Mouse (Mus musculus) mesoderm, embryonic 11.5 days (tissue): ENCODE data around the gene Rplp0.
"Not testable (repeated sequence)": the region's sequence is repeated elsewhere in the genome, so short reads cannot be mapped to it uniquely, and the experiment has no call there.

Experiments used
- DNase-seq: peaks from one replicate; pipeline ENCODE4 v3.0.0-alpha.2; 2012; ENCODE audit warnings: low read depth, low spot score

Gene Rplp0

GRCm38 (mm10) chr5:115559237-115560101, at the start of gene Rplp0:
Rplp0 (plus strand) TSS chr5:115559467.
- DNase-seq, result peak; percentile 99

DNA sequence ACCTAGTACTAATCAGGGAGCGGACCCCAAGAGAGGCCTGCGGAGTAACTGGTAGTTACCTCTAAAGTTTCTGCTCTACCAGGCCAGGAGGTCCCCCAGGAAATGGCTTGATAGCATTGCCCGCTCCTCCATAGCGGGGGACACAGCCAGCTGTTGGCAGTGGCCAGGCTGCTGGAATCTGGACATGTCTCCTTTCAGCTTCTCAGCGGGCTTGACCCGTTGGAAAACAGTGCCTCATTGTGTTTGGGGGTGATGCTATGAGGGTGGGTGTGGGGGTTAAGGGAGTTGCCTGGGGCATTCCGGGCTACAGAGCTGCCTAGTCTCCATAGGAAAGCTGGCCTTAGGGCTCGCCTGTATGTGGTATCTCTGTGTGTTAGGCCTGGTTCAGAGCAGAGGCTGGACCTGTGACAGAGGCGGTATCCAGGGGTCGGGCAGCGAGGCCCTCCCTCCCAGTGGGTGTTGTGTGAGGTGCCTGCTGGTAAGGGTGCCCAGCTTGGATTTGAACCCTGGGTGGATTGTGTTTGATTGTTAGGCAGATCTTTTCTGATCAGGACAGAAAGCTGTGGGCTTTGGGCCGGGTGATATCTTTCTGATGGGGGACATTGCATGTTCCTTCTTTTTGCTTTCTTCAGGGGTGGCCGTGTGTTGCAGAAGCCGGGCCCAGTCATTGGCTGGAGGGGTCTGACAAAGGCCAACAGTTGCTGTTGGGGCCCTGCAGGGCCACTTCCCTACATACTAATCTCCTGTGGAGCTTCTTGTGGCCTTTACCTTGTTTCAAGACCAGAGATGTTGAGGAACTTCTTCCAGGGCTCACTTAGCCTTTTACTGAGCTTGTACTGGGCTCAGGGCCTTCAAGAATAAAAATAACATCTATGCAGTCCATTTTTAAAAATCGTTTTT, 49.2 kb upstream of the Rplp0 start:
- DNase-seq, result no peak

DNA sequence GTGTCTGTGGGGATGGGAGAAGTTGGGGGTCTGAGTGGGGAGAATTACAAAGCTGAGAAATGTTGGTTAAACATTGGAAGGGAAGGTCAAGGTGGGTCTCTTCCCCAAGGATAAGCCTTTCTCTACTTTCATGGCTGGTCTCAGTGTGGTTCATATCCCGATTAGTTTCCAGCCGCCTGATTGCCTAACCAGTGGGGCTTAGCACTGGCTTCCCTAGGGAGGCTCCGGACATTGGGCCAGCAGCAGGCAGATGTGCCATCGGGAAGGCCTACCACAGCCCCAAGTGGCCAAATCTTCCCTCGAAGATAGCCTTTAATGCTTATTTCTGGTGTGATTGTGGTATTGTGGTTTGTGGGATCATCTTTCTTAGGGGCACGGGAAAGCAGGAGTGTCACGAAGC, 46.9 kb upstream of the Rplp0 start:
- no peak for DNase-seq

DNA sequence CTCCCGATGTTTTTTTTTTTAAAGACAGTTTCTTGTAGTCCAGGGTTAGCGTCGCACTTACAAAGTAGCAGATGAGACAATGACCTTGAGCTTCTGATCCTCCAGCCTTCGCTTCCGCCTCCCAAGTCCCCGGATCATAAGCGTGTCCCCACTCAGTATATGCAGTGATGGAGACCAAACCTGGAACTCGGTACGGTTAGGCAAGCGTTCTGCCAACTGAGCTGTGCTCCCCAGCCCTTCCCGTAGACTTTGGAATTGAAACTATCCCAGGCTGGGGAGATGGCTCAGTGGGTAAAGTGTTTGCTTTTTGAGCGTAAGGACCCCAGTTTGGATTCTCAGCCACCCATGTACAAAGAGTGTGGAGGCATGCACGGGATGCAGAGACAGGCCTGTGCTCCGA, 46.0 kb upstream of the Rplp0 start:
- DNase-seq, result no peak

DNA sequence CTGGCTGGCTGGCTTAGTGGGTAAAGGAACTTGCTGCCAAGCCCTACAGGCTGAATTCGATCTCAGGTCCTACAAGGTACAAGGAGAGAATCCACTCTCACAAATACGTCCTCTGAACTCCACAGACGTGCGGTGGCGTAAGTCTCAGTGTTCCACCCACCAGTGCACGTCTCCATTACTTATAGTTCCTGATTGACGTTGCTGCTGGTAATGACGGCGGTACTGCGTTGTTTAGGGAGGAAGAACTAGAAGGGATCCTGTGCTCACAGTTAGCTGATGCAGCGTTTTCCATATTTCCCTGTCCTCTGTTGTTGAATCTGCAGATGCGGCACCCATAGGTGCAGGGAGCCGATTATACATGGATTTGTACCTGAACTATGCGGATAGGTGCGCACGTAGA, 45.5 kb upstream of the Rplp0 start:
- DNase-seq, result no peak

DNA sequence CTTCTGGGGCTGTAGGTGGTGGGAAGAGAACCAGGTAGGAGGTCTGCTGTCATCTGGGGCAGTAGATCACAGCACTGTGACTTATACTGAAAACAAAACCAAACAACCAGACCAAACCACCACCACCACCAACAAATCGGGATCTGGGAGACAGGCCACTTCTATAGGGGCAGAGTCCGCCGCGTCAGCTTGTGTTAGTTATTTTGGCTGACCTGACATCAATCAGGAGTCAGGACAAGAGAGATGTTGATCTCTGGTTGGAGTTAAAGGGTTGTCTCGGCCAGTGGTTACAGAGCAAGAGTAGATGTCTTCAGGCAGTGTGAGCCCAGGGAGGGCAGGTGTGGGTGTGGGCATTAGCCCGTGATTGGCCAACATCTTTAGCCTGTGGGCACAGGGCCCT, 44.9 kb upstream of the Rplp0 start:
- DNase-seq, result no peak

- no peak for DNase-seq
These were observed 44.2 kb upstream of the Rplp0 start for GRCm38 (mm10) chr5:115514896-115515587.

DNA sequence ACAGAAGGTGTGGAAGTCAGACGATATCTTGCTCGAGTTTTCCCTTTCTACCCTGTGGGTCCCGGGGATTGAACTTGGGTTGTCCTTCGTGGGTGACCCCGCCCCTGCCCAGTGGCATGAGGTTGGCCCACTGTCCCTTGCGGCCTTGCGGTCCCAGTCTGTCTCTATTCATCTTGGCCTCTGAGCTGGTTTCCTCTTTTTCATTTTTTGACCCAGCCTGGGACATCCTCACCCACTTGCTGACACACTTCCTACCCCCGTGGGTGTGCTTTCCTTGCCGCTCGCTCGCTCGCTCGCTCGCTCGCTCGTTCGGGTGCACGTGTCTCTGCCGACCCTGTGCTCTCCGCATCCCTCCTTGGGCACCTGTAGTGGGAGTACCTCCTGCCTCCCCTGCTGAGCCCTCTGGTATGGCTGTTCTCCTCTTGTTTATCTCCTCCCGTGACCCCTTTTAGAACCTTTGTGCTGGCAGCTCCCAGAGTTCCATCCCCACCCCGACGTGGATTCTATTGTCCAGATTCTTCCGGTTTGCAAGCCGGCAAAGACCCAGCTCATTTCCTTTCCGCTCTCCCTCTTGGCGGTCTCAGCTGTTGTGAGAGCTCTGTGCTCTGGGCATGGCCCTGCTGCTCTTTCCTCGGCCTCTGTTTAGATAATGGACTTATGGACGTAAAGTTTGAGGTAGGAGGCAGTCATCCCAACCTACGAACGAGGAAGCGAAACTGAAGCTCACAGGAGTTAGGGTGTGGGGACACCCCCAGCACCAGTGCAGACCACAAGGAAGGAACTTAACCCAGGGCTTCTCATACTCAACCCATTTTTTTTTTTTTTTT, 43.0 kb upstream of the Rplp0 start:
- no peak for DNase-seq

GRCm38 (mm10) chr5:115516908-115517307, 42.4 kb upstream of the Rplp0 start:
- DNase-seq, result no peak

DNA sequence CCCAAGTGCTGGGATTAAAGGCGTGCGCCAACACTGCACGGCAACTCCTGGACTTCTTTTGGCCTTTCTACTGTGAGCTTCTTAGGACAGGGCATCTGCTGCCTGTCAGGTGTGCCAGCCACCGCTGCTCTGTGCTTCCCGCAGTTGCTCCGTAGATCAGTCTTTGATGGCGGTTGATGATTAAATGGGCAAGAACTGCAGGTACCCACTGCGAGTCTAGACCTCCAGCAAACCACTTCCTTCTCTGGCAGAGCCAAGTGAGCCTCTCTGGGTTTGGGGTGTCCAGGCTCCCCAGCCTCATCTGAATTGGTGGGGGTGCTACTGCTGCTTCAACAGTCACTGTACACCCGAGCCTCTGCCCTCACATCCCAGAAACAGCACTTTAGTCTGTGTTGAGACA, 41.8 kb upstream of the Rplp0 start:
- DNase-seq, result no peak

DNA sequence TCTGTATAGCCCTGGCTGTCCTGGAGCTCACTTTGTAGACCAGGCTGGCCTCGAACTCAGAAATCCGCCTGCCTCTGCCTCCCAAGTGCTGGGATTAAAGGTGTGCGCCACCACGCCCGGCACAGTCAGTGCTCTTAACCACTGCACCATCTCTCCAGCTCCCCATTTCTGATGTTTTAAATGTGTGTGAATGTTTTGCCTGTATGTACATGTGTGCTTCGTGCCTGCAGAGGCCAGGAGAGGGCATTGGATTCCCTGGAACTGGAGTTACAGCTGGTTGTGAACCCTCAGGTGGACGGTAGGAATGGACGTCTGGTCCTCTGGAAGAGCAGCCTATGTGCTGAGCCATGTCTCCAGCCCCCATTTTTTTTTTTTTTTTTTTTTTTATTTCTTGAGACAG, 41.1 kb upstream of the Rplp0 start:
- DNase-seq, result not testable (repeated sequence)

DNA sequence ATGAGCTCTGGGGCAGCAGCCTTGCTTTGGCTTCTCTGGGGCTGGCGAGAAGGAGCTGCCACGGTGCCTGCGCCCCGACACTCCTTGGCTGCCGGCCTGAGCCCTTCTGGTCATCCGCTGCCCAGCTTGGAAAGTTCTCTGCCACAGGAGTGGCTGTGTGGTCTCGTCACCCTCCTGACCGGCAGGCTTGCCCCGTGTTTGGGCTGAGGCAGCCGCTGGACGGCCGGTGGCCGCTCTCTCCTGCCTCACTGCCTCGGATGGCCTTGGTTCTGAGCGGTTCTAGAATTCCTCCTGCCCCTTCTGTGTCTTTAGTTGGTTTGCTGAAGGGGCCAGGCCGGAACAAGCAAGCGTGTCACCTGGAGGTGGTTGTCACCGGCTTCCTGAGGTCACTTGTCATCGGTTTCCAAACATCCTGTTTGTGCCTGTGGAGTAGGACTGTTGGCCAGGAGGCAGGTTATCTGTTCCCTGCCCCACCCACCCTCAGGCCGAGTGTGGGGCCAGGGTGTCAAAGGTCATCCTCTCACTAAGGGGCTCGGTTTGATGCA, 38.9 kb upstream of the Rplp0 start:
- DNase-seq, result no peak

- peak; percentile 64 for DNase-seq
These were observed 37.5 kb upstream of the Rplp0 start for GRCm38 (mm10) chr5:115521553-115522461.

DNA sequence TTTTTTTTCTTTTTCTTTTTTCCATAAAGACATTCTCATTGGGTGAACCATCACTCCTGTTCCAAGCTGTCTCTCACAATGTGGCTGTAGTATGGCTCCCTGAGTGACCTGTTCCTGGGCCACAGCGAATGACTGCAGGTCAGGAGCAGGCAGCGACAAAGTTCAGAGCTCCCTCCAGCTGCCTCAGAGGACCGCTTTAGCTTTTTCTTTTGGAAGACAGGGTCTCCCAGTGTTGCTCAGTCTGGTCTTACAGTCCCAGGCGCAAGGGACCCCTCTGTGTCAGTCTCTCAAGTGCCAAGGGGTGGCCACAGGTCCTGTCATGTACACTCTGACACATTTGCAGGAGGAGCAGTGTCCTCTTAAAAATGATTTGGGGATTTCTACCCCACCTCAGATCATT, 36.7 kb upstream of the Rplp0 start:
- DNase-seq, result no peak

GRCm38 (mm10) chr5:115522981-115523499, 36.2 kb upstream of the Rplp0 start:
- no peak for DNase-seq

DNA sequence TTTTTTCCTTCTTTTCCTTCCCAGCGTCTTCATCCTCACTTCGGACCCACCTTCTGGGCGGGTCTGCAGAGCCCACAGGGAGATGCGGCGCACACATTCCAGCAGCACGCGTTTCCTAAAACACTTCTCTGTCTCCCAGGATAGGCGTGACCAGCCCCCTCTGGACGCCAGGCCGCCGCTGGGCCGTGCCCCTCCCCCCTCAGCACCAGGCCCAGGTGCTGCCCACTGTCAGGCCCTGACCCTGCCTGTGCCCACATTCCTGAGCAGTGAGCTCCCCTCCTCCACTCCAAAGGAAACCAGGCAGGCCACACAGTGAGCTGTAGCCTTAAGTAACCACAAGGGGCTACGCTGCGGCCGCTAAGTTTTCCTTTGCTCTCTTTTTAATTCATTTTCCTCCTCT, 35.3 kb upstream of the Rplp0 start:
- peak; percentile 79 for DNase-seq

DNA sequence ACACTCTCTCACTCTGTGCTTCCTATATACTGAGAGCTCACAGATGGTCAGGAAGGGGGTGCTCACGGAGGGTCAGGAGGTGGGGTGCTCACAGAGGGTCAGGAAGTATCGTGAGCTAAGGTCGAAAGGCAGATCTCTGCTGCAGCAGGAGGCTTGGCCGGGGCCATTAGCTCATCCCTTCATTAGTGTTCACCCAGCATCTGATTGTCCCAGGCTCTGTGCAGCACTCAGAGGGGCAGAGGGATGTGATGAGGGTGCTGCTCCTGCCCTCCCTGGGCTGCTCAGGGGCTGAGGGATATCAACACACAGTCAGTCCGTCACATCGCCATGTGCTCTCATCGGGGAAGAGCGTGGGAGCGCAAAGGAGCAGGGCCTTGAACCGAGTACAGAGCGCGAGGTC, 34.8 kb upstream of the Rplp0 start:
- DNase-seq, result no peak

DNA sequence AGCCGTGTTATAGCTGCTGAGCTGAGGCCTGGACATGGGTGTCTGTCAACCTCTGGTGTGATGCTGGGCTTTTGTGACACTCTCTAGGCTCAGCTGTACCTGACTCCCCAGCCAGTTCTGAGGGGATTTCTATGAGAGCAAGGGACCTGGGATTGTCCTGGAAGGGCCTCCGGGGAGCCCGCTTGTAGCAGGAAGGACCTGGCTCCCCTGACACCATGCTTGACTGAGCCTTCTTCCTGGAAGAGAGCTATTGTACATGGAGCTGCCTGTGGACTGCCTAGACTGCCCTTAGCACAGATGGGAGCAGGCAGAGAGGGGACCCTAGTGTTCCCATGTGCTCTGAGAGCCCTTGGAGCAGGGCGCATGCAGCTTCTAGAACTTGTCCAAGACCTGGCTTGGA, 33.9 kb upstream of the Rplp0 start:
- DNase-seq, result no peak

DNA sequence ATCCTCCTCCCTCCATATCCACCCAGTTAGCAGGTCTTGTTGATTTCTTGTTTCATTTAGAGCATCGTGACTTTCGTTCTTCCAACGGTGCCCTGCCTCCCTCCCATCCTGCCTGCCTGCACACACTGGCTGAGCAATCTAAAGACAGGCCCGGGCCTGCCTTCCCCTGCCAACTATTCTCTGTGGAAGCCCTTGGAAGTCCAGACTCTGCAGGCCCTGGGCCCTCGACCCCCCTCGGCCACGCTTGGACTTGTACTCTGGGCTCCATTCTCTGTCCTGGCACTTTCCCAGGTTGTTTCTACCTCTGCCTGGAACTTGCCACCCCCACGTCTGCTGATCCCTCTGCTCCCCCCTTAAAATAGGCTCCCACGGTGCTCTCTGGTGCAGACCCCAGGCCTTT, 33.3 kb upstream of the Rplp0 start:
- no peak for DNase-seq
